Mouse (Mus musculus): ENCODE data around the gene Kras. TPM values are rescaled to one million over a fixed set of nuclear protein-coding genes. Genes with fewer than 3 reads are reported as not detected.

The Kras gene
- total and polyA plus RNA-seq, 2 experiments from 2014 or later, result 36.0 to 80.2 TPM

GRCm38 (mm10) chr6:145250820-145251219 is 781 bp upstream of the Kras start:
- H3K36me3 ChIP-seq (ENCODE audit: insufficient read depth, low read length), result no peaks in the 10 kb centered on the region
- H3K4me1 ChIP-seq (ENCODE audit: insufficient read depth, low read length), result peaks cover 4% of the 10 kb centered on the region; the same call in 1 of the 2 replicates
- ATAC-seq (ENCODE audit: low FRiP score), result peak; percentile 29; the same call in 1 of the 2 replicates
- no peaks in the 10 kb centered on the region for H3K27me3 ChIP-seq (ENCODE audit: insufficient read depth, low read length)
- peak overlapping the region; percentile 95 for H3K4me3 ChIP-seq (ENCODE audit: low read depth, low read length)
- no peak for TF ChIP-seq CTCF (IDR thresholded peaks at IDR 0.05)
- 13% methylated on average over 16 of the region's 16 CpGs for WGBS
- peak; percentile 47 for DNase-seq (ENCODE audit: low spot score)
- H3K27ac ChIP-seq (ENCODE audit: low read depth, low read length), result peak overlapping the region; percentile 87
- H3K9ac ChIP-seq (replicated peaks; ENCODE audit: low read length, poor library complexity, severe bottlenecking), result peak overlapping the region; percentile 88
- peak overlapping the region; percentile 87 for H3K4me2 ChIP-seq (ENCODE audit: low read depth, low read length, poor library complexity, severe bottlenecking)
- H3K9me3 ChIP-seq (ENCODE audit: low read length), result no peaks in the 10 kb centered on the region

GRCm38 (mm10) chr6:145249291-145250184 is 501 bp downstream of the Kras start:
- peaks cover 4% of the 10 kb centered on the region; the same call in 1 of the 2 replicates for H3K4me1 ChIP-seq (ENCODE audit: insufficient read depth, low read length)
- DNase-seq (ENCODE audit: low spot score) (peak; percentile 16), ATAC-seq (ENCODE audit: low FRiP score) (peak; percentile 70)
- H3K4me2 ChIP-seq (ENCODE audit: low read depth, low read length, poor library complexity, severe bottlenecking), result peak overlapping the region; percentile 87
- peak overlapping the region; percentile 95 for H3K4me3 ChIP-seq (ENCODE audit: low read depth, low read length)
- no peaks in the 10 kb centered on the region for H3K27me3 ChIP-seq (ENCODE audit: insufficient read depth, low read length)
- H3K27ac ChIP-seq (ENCODE audit: low read depth, low read length), result peak overlapping the region; percentile 87
- H3K9ac ChIP-seq (replicated peaks; ENCODE audit: low read length, poor library complexity, severe bottlenecking), result peak overlapping the region; percentile 88
- H3K36me3 ChIP-seq (ENCODE audit: insufficient read depth, low read length), result peaks cover 3% of the 10 kb centered on the region; the same call in 1 of the 2 replicates
- H3K9me3 ChIP-seq (ENCODE audit: low read length), result no peaks in the 10 kb centered on the region
- under 1% methylated on average over 62 of the region's 124 CpGs for WGBS
- TF ChIP-seq CTCF (IDR thresholded peaks at IDR 0.05), result no peak

- ATAC-seq (ENCODE audit: low FRiP score), result no peak
- TF ChIP-seq CTCF (IDR thresholded peaks at IDR 0.05), result no peak
- Histone ChIP-seq H3K36me3 (ENCODE audit: insufficient read depth, low read length) (peaks cover 3% of the 10 kb centered on the region; the same call in 1 of the 2 replicates), H3K4me2 (ENCODE audit: low read depth, low read length, poor library complexity, severe bottlenecking) (peak overlapping the region; percentile 36), H3K4me1 (ENCODE audit: insufficient read depth, low read length) (peaks cover 4% of the 10 kb centered on the region; the same call in 1 of the 2 replicates), H3K4me3 (ENCODE audit: low read depth, low read length) (peak overlapping the region; percentile 6), H3K27ac (ENCODE audit: low read depth, low read length) (no peak overlapping the region), H3K9ac (replicated peaks; ENCODE audit: low read length, poor library complexity, severe bottlenecking) (no peak overlapping the region), H3K9me3 (ENCODE audit: low read length) (no peaks in the 10 kb centered on the region), H3K27me3 (ENCODE audit: insufficient read depth, low read length) (no peaks in the 10 kb centered on the region)
- WGBS, result 60% methylated on average over 3 of the region's 3 CpGs
- DNase-seq (ENCODE audit: low spot score), result no peak
Observed at GRCm38 (mm10) chr6:145247886-145248285, 2.2 kb downstream of the Kras start.

- 90% methylated on average over 5 of the region's 5 CpGs for WGBS
- no peak for ATAC-seq (ENCODE audit: low FRiP score)
Observed at GRCm38 (mm10) chr6:145246841-145247240, 3.2 kb downstream of the Kras start.

GRCm38 (mm10) chr6:145242521-145242920 is 7.5 kb downstream of the Kras start:
- TF ChIP-seq CTCF (IDR thresholded peaks at IDR 0.05), result peak; percentile 76
- WGBS, result 49% methylated on average over 1 of the region's 1 CpGs
- Histone ChIP-seq H3K9me3 (ENCODE audit: low read length) (no peaks in the 10 kb centered on the region), H3K4me1 (ENCODE audit: insufficient read depth, low read length) (no peaks in the 10 kb centered on the region), H3K4me3 (ENCODE audit: low read depth, low read length) (no peak overlapping the region), H3K36me3 (ENCODE audit: insufficient read depth, low read length) (peaks cover 8% of the 10 kb centered on the region; the same call in 1 of the 2 replicates), H3K9ac (replicated peaks; ENCODE audit: low read length, poor library complexity, severe bottlenecking) (no peak overlapping the region), H3K27me3 (ENCODE audit: insufficient read depth, low read length) (no peaks in the 10 kb centered on the region), H3K27ac (ENCODE audit: low read depth, low read length) (no peak overlapping the region), H3K4me2 (ENCODE audit: low read depth, low read length, poor library complexity, severe bottlenecking) (no peak overlapping the region)
- no peak for ATAC-seq (ENCODE audit: low FRiP score)
- DNase-seq (ENCODE audit: low spot score), result peak; percentile 42

More at GRCm38 (mm10) chr6:145246841-145247240, 3.2 kb downstream of the Kras start:
- H3K4me2 ChIP-seq (ENCODE audit: low read depth, low read length, poor library complexity, severe bottlenecking), result no peak overlapping the region
- H3K27ac ChIP-seq (ENCODE audit: low read depth, low read length), result no peak overlapping the region
- no peaks in the 10 kb centered on the region for H3K9me3 ChIP-seq (ENCODE audit: low read length)
- no peaks in the 10 kb centered on the region for H3K27me3 ChIP-seq (ENCODE audit: insufficient read depth, low read length)
- TF ChIP-seq CTCF (IDR thresholded peaks at IDR 0.05), result no peak
- no peak overlapping the region for H3K4me3 ChIP-seq (ENCODE audit: low read depth, low read length)
- no peak for DNase-seq (ENCODE audit: low spot score)
- peaks cover 3% of the 10 kb centered on the region; the same call in 1 of the 2 replicates for H3K36me3 ChIP-seq (ENCODE audit: insufficient read depth, low read length)
- peaks cover 4% of the 10 kb centered on the region; the same call in 1 of the 2 replicates for H3K4me1 ChIP-seq (ENCODE audit: insufficient read depth, low read length)
- no peak overlapping the region for H3K9ac ChIP-seq (replicated peaks; ENCODE audit: low read length, poor library complexity, severe bottlenecking)

GRCm38 (mm10) chr6:145240285-145240684 is 9.8 kb downstream of the Kras start:
- no peaks in the 10 kb centered on the region for H3K4me1 ChIP-seq (ENCODE audit: insufficient read depth, low read length)

More at GRCm38 (mm10) chr6:145240285-145240684, 9.8 kb downstream of the Kras start:
- no peaks in the 10 kb centered on the region for H3K27me3 ChIP-seq (ENCODE audit: insufficient read depth, low read length)
- H3K9me3 ChIP-seq (ENCODE audit: low read length), result no peaks in the 10 kb centered on the region
- no peak overlapping the region for H3K4me3 ChIP-seq (ENCODE audit: low read depth, low read length)
- ATAC-seq (ENCODE audit: low FRiP score) (no peak), DNase-seq (ENCODE audit: low spot score) (no peak)
- H3K27ac ChIP-seq (ENCODE audit: low read depth, low read length), result no peak overlapping the region
- peaks cover 8% of the 10 kb centered on the region; the same call in 1 of the 2 replicates for H3K36me3 ChIP-seq (ENCODE audit: insufficient read depth, low read length)
- H3K4me2 ChIP-seq (ENCODE audit: low read depth, low read length, poor library complexity, severe bottlenecking), result no peak overlapping the region
- 92% methylated on average over 6 of the region's 6 CpGs for WGBS
- no peak overlapping the region for H3K9ac ChIP-seq (replicated peaks; ENCODE audit: low read length, poor library complexity, severe bottlenecking)
- TF ChIP-seq CTCF (IDR thresholded peaks at IDR 0.05), result no peak

Data from midbrain, postnatal 0 days (tissue).